Mouse (Mus musculus) neural tube, embryonic 13.5 days (tissue): ENCODE results near the gene Ewsr1. TPM values are rescaled to one million over a fixed set of nuclear protein-coding genes. Genes with fewer than 3 reads are reported as not detected.

ENCODE experiments used
- ATAC-seq: fragments of 200-750 bp; cut with Nextera tagmentation; 2 replicates; pipeline ENCODE4 v1.8.0; 2017; ENCODE audit warnings: low read depth, mild to moderate bottlenecking, moderate TSS enrichment, moderate library complexity
- H3K27ac ChIP-seq: fragments of 300-500 bp; sonication (generic); replicated peaks from 2 replicates; pipeline ENCODE4 v1.5.1; 2015; ENCODE audit warnings: moderate library complexity, mild to moderate bottlenecking, inconsistent platforms
- H3K27me3 ChIP-seq: fragments of 300-500 bp; sonication (generic); 2 replicates; pipeline ENCODE4 v1.6.1; 2015; ENCODE audit warnings: mild to moderate bottlenecking, inconsistent platforms
- H3K36me3 ChIP-seq: fragments of 300-500 bp; sonication (generic); 2 replicates; pipeline ENCODE4 v1.6.1; 2015; ENCODE audit warnings: mild to moderate bottlenecking, inconsistent platforms
- H3K4me1 ChIP-seq: fragments of 300-500 bp; sonication (generic); replicated peaks from 2 replicates; pipeline ENCODE4 v1.6.1; 2015; ENCODE audit warnings: inconsistent platforms
- H3K4me2 ChIP-seq: fragments of 300-500 bp; sonication (generic); 2 replicates; pipeline ENCODE4 v1.6.1; 2015; ENCODE audit warnings: inconsistent platforms, mild to moderate bottlenecking, moderate library complexity
- H3K4me3 ChIP-seq: fragments of 300-500 bp; sonication (generic); 2 replicates; pipeline ENCODE4 v1.5.1; 2015; ENCODE audit warnings: mild to moderate bottlenecking, inconsistent platforms
- H3K9ac ChIP-seq: fragments of 300-500 bp; sonication (generic); 2 replicates; pipeline ENCODE4 v1.6.1; 2015; ENCODE audit warnings: moderate library complexity, mild to moderate bottlenecking, inconsistent platforms
- H3K9me3 ChIP-seq: fragments of 300-500 bp; sonication (generic); 2 replicates; pipeline ENCODE4 v1.6.1; 2016; ENCODE audit warnings: inconsistent platforms
- WGBS: fragments of 180-500 bp; shearing (Covaris S2); methylation state at CpG from one replicate; pipeline ENCODE4 v1.1.7; 2015; 5-methylcytosine and 5-hydroxymethylcytosine counted together
- microRNA-seq: library from miRNA; unstranded; fragments of <30 nt; microRNA quantifications from one replicate; pipeline ENCODE4, GENCODE M21; 2016
- polyA plus RNA-seq: library from polyadenylated mRNA; unstranded; fragments of >200 nt; fragmentation: Nextera tagmentation; extraction: Ambion mirVana; gene quantifications from 2 replicates; pipeline ENCODE4 v1.2.1, GENCODE M21; 2015

The Ewsr1 gene
- polyA plus RNA-seq, 1 experiment from 2014 or later, result 624 TPM

DNA sequence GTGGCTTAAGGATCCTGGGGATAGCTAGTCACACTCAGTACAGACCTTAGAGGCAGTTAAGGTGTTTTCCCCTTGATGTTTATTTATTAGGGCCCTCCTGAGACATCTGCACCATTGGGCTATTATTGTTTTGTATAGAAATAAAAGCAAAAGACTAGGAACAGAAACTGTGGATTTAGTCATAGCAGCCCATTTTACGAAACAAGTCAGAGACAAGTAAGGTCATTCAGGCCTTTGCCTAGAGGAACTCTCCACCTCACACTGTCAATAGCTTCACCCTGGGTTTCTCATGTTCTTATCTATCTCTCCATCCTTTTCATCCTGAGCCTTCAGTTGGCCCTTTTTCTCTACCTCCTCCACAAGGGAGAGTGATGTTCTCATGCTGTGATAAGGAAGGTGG is 74.0 kb downstream of the Ewsr1 start:
- peaks cover 90% of the 10 kb centered on the region for H3K36me3 ChIP-seq
- no peaks in the 10 kb centered on the region for H3K27me3 ChIP-seq
- no peak for ATAC-seq
- no peaks in the 10 kb centered on the region for H3K4me1 ChIP-seq
- H3K9ac ChIP-seq, result no peak overlapping the region
- no peak overlapping the region for H3K4me3 ChIP-seq
- WGBS, result 96% methylated on average over 1 of the region's 1 CpGs
- H3K27ac ChIP-seq, result no peak overlapping the region
- no peaks in the 10 kb centered on the region for H3K9me3 ChIP-seq
- no peak overlapping the region for H3K4me2 ChIP-seq

Small RNAs within 50 kb of the gene (microRNA-seq; reads per million reads assigned to microRNA genes)
- gene Gm47296, result not detected

Other genes starting within 250 kb of the Ewsr1 start
- gene Nf2, start 249.7 kb downstream of the Ewsr1 start, polyA plus RNA-seq, result 70.2 and 75.8 TPM in 2 replicates
- 117 and 132 TPM in 2 replicates for gene Nipsnap1, start 225.3 kb downstream of the Ewsr1 start, polyA plus RNA-seq
- 53.5 and 57.0 TPM in 2 replicates for gene Thoc5, start 203.9 kb downstream of the Ewsr1 start, polyA plus RNA-seq
- gene Nefh, start 151.2 kb downstream of the Ewsr1 start, polyA plus RNA-seq, result 8.1 and 8.6 TPM in 2 replicates
- 84.5 and 89.7 TPM in 2 replicates for gene Ap1b1, start 112.4 kb downstream of the Ewsr1 start, polyA plus RNA-seq
- gene Rasl10a, start 41.1 kb downstream of the Ewsr1 start, polyA plus RNA-seq, result 0.64 and 0.99 TPM in 2 replicates
- gene Gas2l1, start 33.9 kb downstream of the Ewsr1 start, polyA plus RNA-seq, result 25.2 and 26.3 TPM in 2 replicates
- 26.2 and 32.7 TPM in 2 replicates for gene Rhbdd3, start 340 bp downstream of the Ewsr1 start, polyA plus RNA-seq
- gene Emid1, start 53.0 kb upstream of the Ewsr1 start, polyA plus RNA-seq, result 16.5 and 18.9 TPM in 2 replicates
- 7.7 and 8.5 TPM in 2 replicates for gene Kremen1, start 162.3 kb upstream of the Ewsr1 start, polyA plus RNA-seq